Mouse (Mus musculus): Measurements from ENCODE around the gene Emsy.

- TF ChIP-seq EP300 (IDR thresholded peaks at IDR 0.05) (no peak), CTCF (IDR thresholded peaks at IDR 0.05) (no peak)
Observed at GRCm38 (mm10) chr7:98597402-98597801, 59.2 kb downstream of the Emsy start.
